Mouse (Mus musculus) right cerebral cortex, postnatal 14 days (tissue): ENCODE measurements around the gene Med4.

Experiments used
- DNase-seq: peaks from one replicate; pipeline ENCODE4 v3.0.0; 2022

Med4 gene

DNA sequence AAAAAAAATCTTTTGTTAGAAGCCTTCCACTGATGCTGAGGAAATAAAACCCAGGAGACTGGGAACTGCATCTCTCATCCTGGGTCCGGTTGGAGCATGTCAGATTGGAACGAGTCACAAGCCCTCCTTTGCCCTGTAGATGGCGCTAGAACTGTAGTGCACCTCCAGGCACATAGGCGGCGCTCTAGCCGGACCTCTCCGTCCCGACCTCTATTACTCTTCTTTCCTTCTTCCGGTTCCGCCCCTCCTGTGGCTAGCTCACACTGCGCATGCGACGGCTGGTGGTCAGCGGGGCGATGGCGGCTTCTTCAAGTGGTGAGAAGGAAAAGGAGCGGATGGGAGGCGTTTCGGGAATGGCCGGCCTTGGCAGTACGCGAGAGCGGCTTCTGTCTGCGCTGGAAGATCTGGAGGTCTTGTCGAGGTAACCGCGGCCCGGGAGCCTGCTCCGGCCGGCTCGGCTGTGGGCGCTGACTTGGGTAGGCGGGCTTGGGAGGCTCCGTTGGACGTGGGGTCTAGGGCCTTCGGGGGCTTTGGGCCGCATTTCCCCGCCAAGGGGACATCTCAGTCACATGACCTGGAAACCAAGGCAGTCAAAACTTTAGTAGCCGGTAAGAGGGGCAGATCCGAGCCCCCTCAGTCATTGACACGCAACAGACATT, at the start of gene Med4:
Gene Med4 (plus strand): TSS at position 261 of the 659 bp plus-strand sequence.
- peak; percentile 92 for DNase-seq

- DNase-seq: no peak
Measured at GRCm38 (mm10) chr14:73460514-73461134, 49.2 kb upstream of the Med4 start.

DNA sequence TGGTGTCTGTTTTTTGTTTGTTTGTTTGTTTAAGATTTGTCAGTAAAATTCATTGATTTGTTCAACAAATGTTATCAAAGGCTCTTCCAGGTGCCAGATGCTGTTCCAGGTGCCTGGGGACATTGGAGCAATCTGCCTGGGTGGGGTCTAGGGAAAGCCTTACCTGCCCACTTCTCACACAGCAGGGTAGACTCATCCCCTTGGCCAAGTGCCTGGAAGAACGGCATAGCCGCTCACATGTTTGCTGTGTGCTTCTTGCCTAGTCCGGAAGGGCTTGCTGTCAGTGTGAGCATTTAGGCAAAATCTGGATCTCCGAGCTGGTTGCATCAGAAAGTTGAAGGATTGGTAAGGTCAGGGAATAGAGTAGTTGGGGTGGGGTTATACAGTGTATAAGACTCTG, 47.6 kb upstream of the Med4 start:
- no peak for DNase-seq

DNA sequence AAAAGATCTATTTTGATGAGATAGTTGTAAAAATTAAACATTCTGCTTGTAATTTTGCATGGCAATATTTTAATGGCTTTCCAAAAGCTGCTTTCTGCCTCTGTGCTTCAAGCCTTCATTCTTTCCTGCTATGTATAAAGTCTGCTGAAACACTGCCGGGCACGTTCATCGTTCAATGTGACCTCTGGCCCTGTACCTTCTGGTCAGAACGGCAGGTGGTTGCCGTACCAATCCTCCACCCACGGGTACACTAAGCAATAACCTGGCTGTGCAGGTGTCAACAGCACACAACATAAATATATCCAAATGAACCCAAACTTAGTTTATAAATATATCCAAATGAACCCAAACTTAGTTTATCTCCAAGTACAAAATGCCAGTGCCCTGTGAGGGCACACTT, 42.1 kb upstream of the Med4 start:
- no peak for DNase-seq

DNA sequence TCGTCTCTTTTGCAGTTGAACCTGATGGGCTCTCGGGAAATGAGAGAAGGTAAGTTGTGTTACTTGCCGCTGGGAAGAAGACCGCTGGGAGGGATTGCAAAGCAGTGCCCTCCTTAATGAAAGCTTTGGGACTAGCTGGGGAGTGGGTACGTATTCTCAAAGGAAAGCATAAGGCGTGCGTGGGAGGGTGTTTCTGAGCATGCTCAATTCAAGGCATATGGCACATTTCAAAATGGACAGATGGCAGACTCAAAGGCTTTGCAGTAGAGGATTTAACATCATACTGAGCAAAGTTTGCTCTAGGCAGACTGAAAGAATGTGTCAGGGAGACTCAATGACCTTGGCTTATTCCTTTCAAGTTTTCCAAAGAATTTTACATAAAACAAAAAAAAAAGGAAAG, 40.3 kb upstream of the Med4 start:
- peak; percentile 73 for DNase-seq

DNA sequence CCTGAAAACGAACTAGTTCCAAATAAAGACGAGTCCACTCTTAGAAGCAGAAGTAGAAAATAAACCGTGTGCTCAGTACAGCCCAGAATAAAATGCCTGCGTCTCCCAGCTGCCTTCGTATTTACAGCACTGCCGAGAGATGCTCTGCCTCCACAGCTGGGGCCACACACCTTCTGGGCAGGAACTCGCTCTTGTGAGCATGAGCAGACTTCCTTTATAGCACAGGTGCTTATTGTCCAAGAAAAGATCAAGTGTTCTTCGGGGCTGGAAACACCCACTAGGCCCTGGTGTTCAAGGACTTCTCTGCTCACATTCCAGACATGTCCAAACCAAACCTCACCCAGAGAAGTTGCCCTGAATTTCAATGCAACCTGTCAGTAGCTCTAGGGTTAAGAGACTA, 39.2 kb upstream of the Med4 start:
- no peak for DNase-seq

DNA sequence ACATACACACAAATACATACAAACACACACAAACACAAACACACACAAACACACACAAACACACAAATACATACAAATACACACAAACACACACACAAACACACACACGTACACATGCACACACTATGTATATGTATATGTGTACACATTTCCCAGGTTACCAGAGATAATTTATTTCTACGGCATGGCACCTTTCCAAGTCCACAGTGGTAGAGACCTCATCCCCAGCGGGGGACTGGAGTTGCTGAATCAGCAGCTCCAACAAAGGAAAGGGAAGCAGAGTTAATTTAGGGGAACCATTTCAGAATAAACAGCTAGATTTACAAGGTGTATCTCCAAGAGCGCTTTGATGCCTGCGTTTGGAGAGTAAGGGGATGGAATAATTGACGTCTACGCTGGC, 37.6 kb upstream of the Med4 start:
- DNase-seq: no peak

GRCm38 (mm10) chr14:73473670-73474460, 36.0 kb upstream of the Med4 start:
- peak; percentile 33 for DNase-seq

DNA sequence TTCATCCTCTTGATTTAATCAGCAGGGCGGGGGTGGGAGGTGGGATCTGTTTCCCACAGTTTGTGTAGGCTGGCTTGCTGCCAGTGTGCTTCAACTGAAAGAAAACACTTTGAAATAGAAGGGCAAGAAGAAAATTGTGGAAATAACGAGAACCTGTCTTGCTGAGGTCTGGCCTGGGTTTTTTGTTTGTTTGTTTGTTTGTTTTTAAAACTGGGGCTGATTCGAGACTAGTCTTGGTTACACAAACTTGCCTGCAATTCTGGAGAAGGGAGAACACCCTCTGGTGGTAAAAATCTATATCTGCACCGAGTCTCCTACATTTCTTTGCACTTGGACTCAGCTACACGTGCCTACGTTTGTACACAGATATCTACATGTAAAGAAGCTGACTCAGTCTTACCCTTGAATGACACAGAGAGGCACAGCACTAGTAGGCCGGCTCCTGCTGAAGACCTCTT, 35.2 kb upstream of the Med4 start:
- DNase-seq: peak; percentile 67

DNA sequence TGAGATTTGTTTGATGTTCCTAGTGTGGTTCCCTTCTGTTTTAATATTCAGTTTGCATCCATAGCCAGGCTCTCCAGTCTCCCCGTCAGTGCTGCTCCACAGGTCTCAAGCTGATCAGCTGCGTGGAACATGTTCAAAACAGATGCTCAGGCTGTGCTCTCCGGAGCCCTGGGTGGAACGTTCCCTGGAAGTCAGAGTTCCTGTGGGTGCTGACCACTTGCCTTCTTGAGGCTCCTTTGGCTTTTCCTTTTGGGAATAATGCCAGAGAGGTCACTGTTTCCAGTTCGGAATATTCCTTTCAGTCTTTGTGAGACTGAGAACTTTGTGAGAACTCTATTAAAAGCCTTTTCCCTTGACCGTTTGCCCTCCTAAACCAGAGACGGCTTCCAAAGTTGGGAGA, 34.3 kb upstream of the Med4 start:
- no peak for DNase-seq

DNA sequence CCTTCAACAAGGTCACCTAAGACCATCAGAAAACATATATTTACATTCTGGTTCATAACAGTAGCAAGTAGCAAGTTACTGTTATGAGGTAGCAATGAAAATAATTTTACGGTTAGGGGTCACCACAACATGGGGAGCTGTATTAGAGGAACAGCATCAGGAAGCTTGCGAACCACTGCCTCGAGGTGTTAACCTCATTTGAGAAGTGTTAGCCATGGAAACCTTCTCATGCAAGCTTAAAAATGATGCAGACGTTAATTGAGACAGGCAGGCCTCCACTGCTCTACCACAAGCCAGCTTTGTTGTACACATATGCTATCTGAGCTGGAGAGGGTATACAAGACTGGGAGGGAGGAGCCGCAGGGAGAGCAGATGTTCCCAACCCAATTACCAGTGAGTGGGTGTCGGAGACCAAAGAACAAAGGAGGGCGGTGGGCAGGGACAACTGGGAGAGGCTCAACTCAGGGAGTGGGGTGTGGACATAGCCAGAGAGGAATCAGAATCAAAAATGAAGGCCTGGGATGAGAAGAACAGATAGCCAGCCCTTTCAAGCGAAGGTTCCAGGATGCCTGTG, 33.4 kb upstream of the Med4 start:
- no peak for DNase-seq

GRCm38 (mm10) chr14:73477077-73477476, 32.7 kb upstream of the Med4 start:
- DNase-seq: no peak

GRCm38 (mm10) chr14:73478321-73478720, 31.5 kb upstream of the Med4 start:
- no peak for DNase-seq

DNA sequence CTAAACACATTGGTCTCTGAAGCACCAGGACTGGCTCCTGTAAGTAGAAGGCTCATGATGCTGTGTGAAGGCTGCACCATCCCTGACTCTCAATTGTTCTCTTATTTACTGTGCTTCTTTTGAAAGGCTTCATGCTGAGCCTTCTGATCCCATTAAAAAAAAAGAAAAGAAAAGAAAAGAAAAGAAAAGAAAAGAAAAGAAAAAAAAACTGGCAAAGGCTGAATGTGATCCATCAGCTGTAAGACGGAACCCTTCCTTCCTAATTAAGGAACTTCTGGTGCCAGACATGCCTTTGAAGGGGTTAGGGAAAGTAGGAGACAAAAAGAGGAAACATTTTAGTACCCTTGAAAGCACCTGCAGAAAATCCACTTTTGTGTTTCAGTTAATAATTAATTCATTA, 30.1 kb upstream of the Med4 start:
- no peak for DNase-seq

DNA sequence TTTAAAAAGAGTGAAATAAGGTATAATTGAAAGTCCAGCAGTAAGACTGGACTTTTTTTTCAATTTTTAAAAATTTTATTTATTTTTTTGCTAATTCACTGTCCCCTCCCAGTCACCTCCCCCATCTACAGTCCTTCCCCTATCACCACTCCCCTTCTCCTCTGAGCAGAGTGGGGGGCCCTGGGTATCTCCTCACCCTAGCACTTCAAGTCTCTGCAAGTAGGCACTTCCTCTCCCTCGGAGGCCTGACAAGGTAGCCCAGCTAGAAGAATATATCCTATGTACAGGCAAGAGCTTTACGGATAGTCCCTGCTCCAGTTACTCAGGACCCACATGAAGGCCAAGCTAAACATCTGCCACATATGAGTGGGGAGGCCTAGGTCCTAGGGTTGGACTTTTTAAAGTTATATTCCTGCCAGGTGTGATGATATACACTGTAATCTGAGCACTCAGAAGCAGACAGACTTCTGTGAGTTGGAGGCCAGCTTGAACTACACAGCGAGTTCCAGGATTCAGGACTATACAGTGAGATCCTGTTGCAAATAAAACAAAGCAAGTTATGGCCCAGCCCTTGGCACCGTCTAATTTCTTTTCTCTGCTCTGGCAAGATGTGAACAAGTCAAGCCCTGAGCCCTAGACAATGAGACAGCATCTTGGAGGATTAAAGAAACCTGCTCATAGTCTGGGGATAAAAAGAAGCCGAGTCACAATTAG, 26.2 kb upstream of the Med4 start:
- DNase-seq: no peak

- no peak for DNase-seq
Measured at GRCm38 (mm10) chr14:73484366-73485110, 25.3 kb upstream of the Med4 start.

DNA sequence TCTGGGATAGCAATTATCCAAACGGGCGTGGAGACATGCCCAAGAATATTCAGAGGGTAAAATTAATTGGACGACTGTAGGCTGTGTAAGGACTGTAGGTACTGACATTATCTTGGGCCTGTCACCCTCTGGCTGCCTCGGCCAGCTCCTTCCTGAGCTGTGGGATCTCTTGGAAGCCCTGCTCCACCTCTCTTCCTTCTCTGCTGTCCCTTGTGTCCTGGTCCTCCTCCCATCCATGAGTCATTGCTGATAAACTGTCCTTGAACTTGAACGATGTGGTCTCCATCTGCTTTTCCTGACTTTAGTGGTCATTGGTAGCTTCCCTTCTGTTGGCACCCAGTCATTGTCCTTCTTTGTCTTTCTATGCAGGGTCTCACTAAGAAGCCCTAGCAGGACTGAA, 23.2 kb upstream of the Med4 start:
- DNase-seq: no peak

DNA sequence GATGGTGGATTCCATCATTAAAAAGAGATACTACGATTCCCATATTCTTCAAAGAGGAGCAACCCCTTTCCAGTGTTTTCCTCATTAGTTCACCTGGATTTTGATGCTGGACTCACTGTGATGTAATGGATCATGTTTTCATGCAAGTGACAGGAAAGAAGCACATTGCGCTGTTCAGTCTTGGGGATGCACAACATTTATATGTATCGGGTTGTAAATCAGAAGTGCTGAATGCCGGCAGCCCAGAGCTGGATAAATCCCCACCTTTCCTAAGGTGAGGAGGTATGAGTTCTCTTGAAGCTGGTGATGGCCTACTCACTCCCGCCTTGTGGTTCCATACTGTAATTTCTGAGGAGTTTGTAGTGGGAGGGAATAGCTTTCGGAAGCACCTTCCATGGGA, 16.5 kb upstream of the Med4 start:
- DNase-seq: no peak

GRCm38 (mm10) chr14:73494122-73494521, 15.7 kb upstream of the Med4 start:
- no peak for DNase-seq

GRCm38 (mm10) chr14:73495753-73496152, 14.1 kb upstream of the Med4 start:
- no peak for DNase-seq

- DNase-seq: no peak
Measured at GRCm38 (mm10) chr14:73501283-73501682, 8.5 kb upstream of the Med4 start.

DNA sequence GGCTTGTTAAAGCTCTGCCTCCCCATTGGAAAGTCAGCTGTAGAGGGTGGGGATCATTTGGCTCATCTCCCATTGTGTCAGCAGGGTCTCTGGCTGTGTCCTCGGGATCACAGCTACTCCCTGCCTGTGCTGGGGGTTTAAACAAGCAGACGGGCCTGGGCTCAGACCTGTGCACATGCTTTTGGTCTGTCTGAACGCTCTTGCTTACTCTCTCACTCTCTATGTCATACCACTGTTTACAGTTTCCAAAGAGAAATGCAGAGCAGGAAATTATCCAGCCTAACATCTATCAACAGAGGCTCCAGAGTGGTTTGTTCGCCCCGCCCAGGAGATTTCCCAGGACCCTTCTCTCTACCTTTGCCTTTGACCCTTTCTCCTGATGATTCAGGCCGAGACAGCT, 8.1 kb upstream of the Med4 start:
- no peak for DNase-seq
